Mouse (Mus musculus): ENCODE measurements at regions not wholly inside any gene's neighbourhood (a gene's known extent, or its start where the extent isn't known, plus 50 kb on each side); places are given as distances from the start of the nearest gene placed in this dataset.

DNA sequence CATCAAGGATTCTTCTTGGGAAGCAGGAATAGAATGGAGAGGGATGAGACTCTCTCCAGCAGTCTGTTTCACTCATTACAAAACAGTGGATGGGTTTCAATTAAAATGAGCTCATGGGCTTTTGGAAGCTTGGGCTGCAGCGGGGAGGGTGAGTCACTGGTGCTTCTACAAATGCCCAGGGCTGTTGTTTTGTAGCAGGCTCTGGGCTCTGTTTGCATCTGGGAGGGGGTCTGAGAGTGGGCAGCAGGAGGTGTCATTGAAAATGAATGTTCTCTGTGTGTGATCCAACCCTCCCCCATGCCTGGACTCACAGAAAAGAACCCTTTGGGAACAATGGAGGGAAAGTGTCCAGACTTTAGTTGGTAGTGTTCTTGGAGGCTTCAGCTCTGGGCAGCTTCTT, 67.8 kb upstream of the Cxcr4 start:
- H3K4me1 ChIP-seq (ENCODE audit: control insufficient read depth, insufficient read depth, low read length): no peaks in the 10 kb centered on the region
- WGBS: 77% methylated on average over 1 of the region's 1 CpGs
- H3K4me3 ChIP-seq (ENCODE audit: insufficient read depth, low read depth, low read length): no peak overlapping the region
- no peak overlapping the region for H3K9ac ChIP-seq (ENCODE audit: low read depth, low read length)
- TF ChIP-seq CTCF (IDR thresholded peaks at IDR 0.05; ENCODE audit: low read depth, low read length) (no peak), POLR2A (IDR thresholded peaks at IDR 0.05; ENCODE audit: extremely low read depth, insufficient read depth, low read length) (no peak)
- no peak overlapping the region for H3K27ac ChIP-seq (replicated peaks; ENCODE audit: insufficient read depth, low read depth, low read length)
- H3K79me2 ChIP-seq (ENCODE audit: control insufficient read depth, insufficient read depth, low read length): no peaks in the 10 kb centered on the region
- no peaks in the 10 kb centered on the region for H3K36me3 ChIP-seq (ENCODE audit: control insufficient read depth, insufficient read depth, low read length)
- no peak for DNase-seq (ENCODE audit: extremely low read depth, low read depth, low spot score)
- H3K27me3 ChIP-seq (ENCODE audit: control insufficient read depth, insufficient read depth, low read length): no peaks in the 10 kb centered on the region

DNA sequence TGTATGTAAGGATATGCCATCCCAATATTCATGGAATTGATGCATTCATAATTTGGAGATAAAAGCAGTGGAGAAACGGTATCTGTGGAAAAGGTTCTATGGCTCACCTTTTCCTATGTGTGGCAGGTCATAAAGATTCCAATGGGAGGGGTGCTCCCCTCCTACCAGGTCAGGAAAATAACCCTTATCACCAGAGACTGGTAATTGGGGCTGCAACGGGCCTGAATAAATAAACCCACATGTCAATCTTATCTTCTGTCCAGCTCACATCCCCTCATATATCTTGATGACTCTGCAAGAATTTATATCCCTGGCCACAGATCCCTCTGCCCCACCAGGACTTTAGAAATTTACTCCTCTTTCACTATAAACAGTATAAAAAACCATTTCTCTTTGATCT, 66.7 kb upstream of the Cxcr4 start:
- H3K79me2 ChIP-seq (ENCODE audit: control insufficient read depth, insufficient read depth, low read length): no peaks in the 10 kb centered on the region
- WGBS: 9% methylated on average over 2 of the region's 2 CpGs
- no peak overlapping the region for H3K27ac ChIP-seq (replicated peaks; ENCODE audit: insufficient read depth, low read depth, low read length)
- H3K4me1 ChIP-seq (ENCODE audit: control insufficient read depth, insufficient read depth, low read length): no peaks in the 10 kb centered on the region
- TF ChIP-seq POLR2A (IDR thresholded peaks at IDR 0.05; ENCODE audit: extremely low read depth, insufficient read depth, low read length) (no peak), CTCF (IDR thresholded peaks at IDR 0.05; ENCODE audit: low read depth, low read length) (no peak)
- no peak overlapping the region for H3K4me3 ChIP-seq (ENCODE audit: insufficient read depth, low read depth, low read length)
- no peak for DNase-seq (ENCODE audit: extremely low read depth, low read depth, low spot score)
- no peak overlapping the region for H3K9ac ChIP-seq (ENCODE audit: low read depth, low read length)
- no peaks in the 10 kb centered on the region for H3K27me3 ChIP-seq (ENCODE audit: control insufficient read depth, insufficient read depth, low read length)
- H3K36me3 ChIP-seq (ENCODE audit: control insufficient read depth, insufficient read depth, low read length): no peaks in the 10 kb centered on the region

DNA sequence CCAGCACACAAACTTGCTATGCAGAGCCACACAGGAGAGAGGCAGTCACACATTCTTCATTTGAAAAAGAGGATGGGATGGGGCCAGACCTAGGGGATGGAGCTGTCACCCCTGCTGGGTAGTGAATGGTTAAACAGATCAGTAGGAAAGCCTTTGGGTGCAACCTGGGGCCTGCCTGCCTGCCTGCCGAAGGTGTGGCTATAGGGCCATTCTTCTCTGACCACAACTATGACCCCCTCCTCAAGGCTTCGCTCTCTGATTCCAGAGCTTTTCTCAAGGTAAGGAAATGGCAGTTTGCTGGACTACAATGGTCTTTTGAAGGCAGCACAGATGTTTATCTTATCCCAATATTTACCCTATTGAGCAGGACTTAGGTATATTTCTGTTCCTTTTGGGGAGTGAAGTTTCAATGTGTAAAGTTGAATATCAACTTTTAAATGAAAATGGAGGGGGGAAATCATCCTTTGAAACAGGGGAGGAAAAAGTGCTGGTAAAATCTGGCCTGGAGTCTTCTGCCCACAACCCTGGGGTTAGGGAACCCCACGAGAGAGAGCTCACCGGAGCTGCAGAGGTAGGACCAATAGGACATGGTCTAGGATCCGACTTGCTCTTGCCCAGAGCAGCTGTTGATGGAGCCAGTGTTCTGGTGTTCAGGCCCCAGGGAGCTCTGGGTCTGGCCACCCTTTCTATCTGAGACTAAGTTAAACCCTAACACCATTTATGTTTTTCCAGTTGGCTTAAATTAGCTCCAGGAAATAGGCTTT, 62.2 kb upstream of the Cxcr4 start:
- no peaks in the 10 kb centered on the region for H3K36me3 ChIP-seq (ENCODE audit: control insufficient read depth, insufficient read depth, low read length)
- no peaks in the 10 kb centered on the region for H3K79me2 ChIP-seq (ENCODE audit: control insufficient read depth, insufficient read depth, low read length)
- 45% methylated on average over 5 of the region's 5 CpGs for WGBS
- H3K27me3 ChIP-seq (ENCODE audit: control insufficient read depth, insufficient read depth, low read length): no peaks in the 10 kb centered on the region
- no peak overlapping the region for H3K27ac ChIP-seq (replicated peaks; ENCODE audit: insufficient read depth, low read depth, low read length)
- TF ChIP-seq POLR2A (IDR thresholded peaks at IDR 0.05; ENCODE audit: extremely low read depth, insufficient read depth, low read length) (no peak), CTCF (IDR thresholded peaks at IDR 0.05; ENCODE audit: low read depth, low read length) (no peak)
- no peak overlapping the region for H3K4me3 ChIP-seq (ENCODE audit: insufficient read depth, low read depth, low read length)
- no peak overlapping the region for H3K9ac ChIP-seq (ENCODE audit: low read depth, low read length)
- peaks cover 5% of the 10 kb centered on the region; the same call in 1 of the 2 replicates for H3K4me1 ChIP-seq (ENCODE audit: control insufficient read depth, insufficient read depth, low read length)
- DNase-seq (ENCODE audit: extremely low read depth, low read depth, low spot score): no peak

DNA sequence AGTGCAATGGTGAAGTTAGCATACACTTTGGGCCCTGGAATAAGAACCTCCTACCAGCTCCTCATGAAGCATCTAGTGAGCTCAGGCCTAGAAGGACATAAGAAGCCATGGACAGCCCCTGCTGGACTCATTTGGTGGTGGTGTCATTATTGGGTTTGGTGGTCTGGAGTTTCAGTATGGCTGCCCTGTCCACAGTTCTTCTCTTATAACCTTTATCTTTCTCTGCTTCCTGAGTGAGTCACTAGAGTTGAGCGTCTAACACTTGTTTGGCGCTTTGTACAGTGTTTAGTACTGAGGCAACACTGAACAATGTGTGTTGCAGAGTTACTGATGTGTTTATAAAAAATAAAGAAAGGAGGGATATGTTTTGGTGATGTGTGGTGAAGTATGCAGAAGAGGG, 58.5 kb upstream of the Cxcr4 start:
- Histone ChIP-seq H3K9ac (ENCODE audit: low read depth, low read length) (no peak overlapping the region), H3K4me1 (ENCODE audit: control insufficient read depth, insufficient read depth, low read length) (peaks cover 5% of the 10 kb centered on the region; the same call in 1 of the 2 replicates), H3K36me3 (ENCODE audit: control insufficient read depth, insufficient read depth, low read length) (no peaks in the 10 kb centered on the region), H3K27ac (replicated peaks; ENCODE audit: insufficient read depth, low read depth, low read length) (no peak overlapping the region), H3K27me3 (ENCODE audit: control insufficient read depth, insufficient read depth, low read length) (no peaks in the 10 kb centered on the region), H3K79me2 (ENCODE audit: control insufficient read depth, insufficient read depth, low read length) (no peaks in the 10 kb centered on the region), H3K4me3 (ENCODE audit: insufficient read depth, low read depth, low read length) (no peak overlapping the region)
- DNase-seq (ENCODE audit: extremely low read depth, low read depth, low spot score): no peak
- TF ChIP-seq POLR2A (IDR thresholded peaks at IDR 0.05; ENCODE audit: extremely low read depth, insufficient read depth, low read length) (no peak), CTCF (IDR thresholded peaks at IDR 0.05; ENCODE audit: low read depth, low read length) (no peak)
- WGBS: 86% methylated on average over 2 of the region's 2 CpGs

DNA sequence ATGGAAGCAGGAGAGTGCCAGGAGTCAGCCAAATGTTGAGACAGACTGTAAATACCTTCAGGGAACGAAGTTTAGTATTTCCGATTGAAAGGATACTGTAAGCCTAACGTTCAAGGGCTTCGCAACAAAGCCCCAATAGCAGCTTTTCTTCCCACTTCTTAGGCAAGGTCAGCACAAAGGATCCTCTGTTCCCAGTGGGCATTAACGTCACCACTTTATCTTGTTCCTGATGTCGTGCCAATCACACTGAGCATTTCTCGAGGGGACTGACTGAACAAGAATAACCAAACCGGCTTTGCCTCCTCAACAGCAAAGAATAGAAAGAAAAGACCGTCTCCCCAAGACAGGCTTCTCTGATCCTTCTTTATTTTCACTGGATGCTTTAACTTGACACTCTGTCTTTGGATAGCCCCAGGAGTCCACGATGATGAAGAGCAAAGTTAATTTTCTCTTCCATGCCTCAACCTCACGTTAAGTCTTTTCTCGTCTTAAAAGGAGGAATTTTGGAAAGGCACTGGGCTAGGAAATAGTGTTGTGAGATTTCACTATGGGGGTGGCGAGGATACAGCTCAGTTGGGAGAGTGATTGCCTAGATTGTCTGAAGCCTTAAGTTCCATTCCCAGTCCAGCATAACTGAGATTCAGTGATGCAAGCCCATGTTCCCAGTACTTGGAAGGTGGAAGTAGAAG, 57.5 kb upstream of the Cxcr4 start:
- WGBS: 75% methylated on average over 13 of the region's 13 CpGs
- TF ChIP-seq CTCF (IDR thresholded peaks at IDR 0.05; ENCODE audit: low read depth, low read length): no peak
- TF ChIP-seq POLR2A (IDR thresholded peaks at IDR 0.05; ENCODE audit: extremely low read depth, insufficient read depth, low read length): no peak
- H3K4me3 ChIP-seq (ENCODE audit: insufficient read depth, low read depth, low read length): no peak overlapping the region
- no peaks in the 10 kb centered on the region for H3K79me2 ChIP-seq (ENCODE audit: control insufficient read depth, insufficient read depth, low read length)
- no peak for DNase-seq (ENCODE audit: extremely low read depth, low read depth, low spot score)
- H3K27me3 ChIP-seq (ENCODE audit: control insufficient read depth, insufficient read depth, low read length): no peaks in the 10 kb centered on the region
- H3K27ac ChIP-seq (replicated peaks; ENCODE audit: insufficient read depth, low read depth, low read length): no peak overlapping the region
- H3K9ac ChIP-seq (ENCODE audit: low read depth, low read length): no peak overlapping the region
- H3K4me1 ChIP-seq (ENCODE audit: control insufficient read depth, insufficient read depth, low read length): peaks cover 5% of the 10 kb centered on the region; the same call in 1 of the 2 replicates
- H3K36me3 ChIP-seq (ENCODE audit: control insufficient read depth, insufficient read depth, low read length): no peaks in the 10 kb centered on the region

DNA sequence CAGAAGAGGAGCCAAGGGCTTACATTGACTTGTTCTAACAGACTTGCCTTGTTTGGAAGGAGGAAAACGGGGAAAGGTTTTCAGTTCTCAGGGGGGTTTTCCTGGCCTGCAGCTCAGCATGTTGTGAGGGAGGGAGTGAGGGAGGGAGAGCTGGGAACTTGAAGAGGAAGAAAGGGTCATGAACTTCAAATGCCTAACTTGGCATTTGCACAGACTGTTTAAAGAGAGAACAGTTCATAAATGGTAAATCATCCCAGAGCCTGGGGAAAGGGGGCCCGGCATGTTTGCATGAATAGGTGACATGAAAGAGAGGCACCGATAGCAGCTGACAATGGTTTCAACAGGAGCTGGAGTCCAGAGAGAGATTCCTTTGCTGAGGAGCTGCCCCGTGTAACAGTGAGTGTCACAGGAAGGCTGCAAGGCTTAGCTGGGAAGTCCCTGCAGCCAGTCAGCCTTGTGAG, 51.3 kb upstream of the Cxcr4 start:
- no peaks in the 10 kb centered on the region for H3K36me3 ChIP-seq (ENCODE audit: control insufficient read depth, insufficient read depth, low read length)
- H3K9ac ChIP-seq (ENCODE audit: low read depth, low read length): no peak overlapping the region
- no peak for TF ChIP-seq POLR2A (IDR thresholded peaks at IDR 0.05; ENCODE audit: extremely low read depth, insufficient read depth, low read length)
- no peak for TF ChIP-seq CTCF (IDR thresholded peaks at IDR 0.05; ENCODE audit: low read depth, low read length)
- no peak overlapping the region for H3K4me3 ChIP-seq (ENCODE audit: insufficient read depth, low read depth, low read length)
- 17% methylated on average over 4 of the region's 4 CpGs for WGBS
- no peak for DNase-seq (ENCODE audit: extremely low read depth, low read depth, low spot score)
- H3K4me1 ChIP-seq (ENCODE audit: control insufficient read depth, insufficient read depth, low read length): no peaks in the 10 kb centered on the region
- no peaks in the 10 kb centered on the region for H3K79me2 ChIP-seq (ENCODE audit: control insufficient read depth, insufficient read depth, low read length)
- H3K27ac ChIP-seq (replicated peaks; ENCODE audit: insufficient read depth, low read depth, low read length): no peak overlapping the region
- no peaks in the 10 kb centered on the region; the same call in 1 of the 2 replicates for H3K27me3 ChIP-seq (ENCODE audit: control insufficient read depth, insufficient read depth, low read length)

All from liver, adult 2 months (tissue).